In genomic region chr3:121532176-121532575, GRCm38 (mm10) we compare ENCODE assay signal across 7 mouse cellular contexts. TPM values are rescaled to one million over a fixed set of nuclear protein-coding genes. Genes with fewer than 3 reads are reported as not detected.
A peak's percentile ranks its signal among the peaks of the same experiment; 100 is the strongest.
DNase-seq lines count a peak whose midpoint lies in the region; ATAC-seq and TF ChIP-seq lines count a peak whose summit lies in the region.

Gene Slc44a3 (minus strand): TSS chr3:121532404.

- peak within 1 kb of the TSS; percentile 64 for H3K4me2 ChIP-seq in stomach, postnatal 0 days (replicated peaks; ENCODE audit: low read depth)

- H3K36me3 ChIP-seq in stomach, postnatal 0 days (ENCODE audit: control insufficient read depth, insufficient read depth, low read length): no peaks in the 10 kb centered on the region

- TF ChIP-seq CTCF in stomach, postnatal 0 days (IDR thresholded peaks at IDR 0.05; ENCODE audit: low read depth): peak; percentile 71

- H3K27ac ChIP-seq in stomach, postnatal 0 days (replicated peaks): peak within 1 kb of the TSS; percentile 94

- 9% methylated on average over 21 of the region's 24 CpGs for WGBS in stomach, postnatal 0 days

- DNase-seq in Muller cell, postnatal 12 days (ENCODE audit: inconsistent ontology term): peak; percentile 20
- peak; percentile 42 for DNase-seq in adrenal gland, adult 8-10 months
- DNase-seq in kidney, postnatal 36 days: peak; percentile 79 to 85
- peak; percentile 98 for DNase-seq in stomach, postnatal 0 days (ENCODE audit: low spot score)

- no peaks in the 10 kb centered on the region for H3K9me3 ChIP-seq in stomach, postnatal 0 days (ENCODE audit: control insufficient read depth, low read length)

- ATAC-seq in granulocyte monocyte progenitor cell, adult 5-6 weeks (replicated peaks; ENCODE audit: poor library complexity, severe bottlenecking): peak; percentile 60
- peak; percentile 49 for ATAC-seq in megakaryocyte, adult 5-6 weeks (ENCODE audit: poor library complexity, severe bottlenecking)
- peak; percentile 92 for ATAC-seq in stomach, postnatal 0 days (ENCODE audit: low FRiP score, low TSS enrichment)
- no peak for ATAC-seq in activated CD4-positive, CD25-positive, alpha-beta regulatory T cell, adult 4 months

- peak within 1 kb of the TSS; percentile 46 for H3K4me3 ChIP-seq in stomach, postnatal 0 days (ENCODE audit: low read depth, low read length)

- TF ChIP-seq EP300 in stomach, postnatal 0 days (optimal IDR thresholded peaks at IDR 0.05): no peak

- no peaks in the 10 kb centered on the region for H3K27me3 ChIP-seq in stomach, postnatal 0 days (ENCODE audit: control insufficient read depth, insufficient read depth, low read length)

- H3K9ac ChIP-seq in stomach, postnatal 0 days (ENCODE audit: low read length): peak within 1 kb of the TSS; percentile 62

- 0 out of 2 replicates have a peak, but pooled peaks cover 2% of the 10 kb centered on the region for H3K4me1 ChIP-seq in stomach, postnatal 0 days (replicated peaks; ENCODE audit: control insufficient read depth, insufficient read depth)

RNA-seq across cellular contexts. Expression of gene Slc44a3, which starts in this region (rescaled TPM):
- 10 to 100 TPM; 23.9 to 28.2 (median 25.3) TPM for total RNA-seq in adrenal gland, adult 8-10 months (2022)
- not detected in 2 replicates for total RNA-seq in granulocyte monocyte progenitor cell, adult 5-6 weeks (2014; fragmentation: Nextera tagmentation)
- not detected in 2 replicates for total RNA-seq in granulocyte monocyte progenitor cell, adult 5-6 weeks (2017)
- not detected in 2 replicates for total RNA-seq in megakaryocyte, adult 5-6 weeks (2015)
- total RNA-seq in megakaryocyte, adult 5-6 weeks (2017): not detected in 2 replicates
- 42.7 and 44.8 TPM in 2 replicates for polyA plus RNA-seq in stomach, postnatal 0 days (2015; fragmentation: Nextera tagmentation; extraction: Ambion mirVana)
- polyA plus RNA-seq in activated CD4-positive, CD25-positive, alpha-beta regulatory T cell, adult 4 months (2017; shearing (Covaris generic)): not detected

Comparison
In these comparisons a context has a peak if more than half of its experiments do, and no peak if none do; other contexts are left out.
1. RNA of gene Slc44a3 (total RNA-seq): 23.9 to 28.2 TPM in adrenal gland, adult 8-10 months; not detected in granulocyte monocyte progenitor cell, adult 5-6 weeks and not detected in megakaryocyte, adult 5-6 weeks; every median in the first group is over 10 times any median in the second.
2. RNA of gene Slc44a3 (polyA plus RNA-seq): 42.7 to 44.8 TPM in stomach, postnatal 0 days; not detected in activated CD4-positive, CD25-positive, alpha-beta regulatory T cell, adult 4 months; every median in the first group is over 10 times any median in the second.
3. Peak in ATAC-seq in granulocyte monocyte progenitor cell, adult 5-6 weeks; RNA of the gene not detected or under 1 TPM.
4. Peak in ATAC-seq in megakaryocyte, adult 5-6 weeks; RNA of the gene not detected or under 1 TPM.
5. DNase-seq: peak in every context shown above with its lines; median percentile 98 in stomach, postnatal 0 days; 82 in kidney, postnatal 36 days; 42 in adrenal gland, adult 8-10 months; 20 in Muller cell, postnatal 12 days.